Mouse (Mus musculus): ENCODE data around the gene Wdr37.
"Not testable (repeated sequence)": the region's sequence is repeated elsewhere in the genome, so short reads cannot be mapped to it uniquely, and the experiment has no call there.

The Wdr37 gene

GRCm38 (mm10) chr13:8871314-8871962 is at the start of gene Wdr37:
Gene Wdr37 (minus strand): TSS chr13:8871909.
- no peak for DNase-seq

GRCm38 (mm10) chr13:8913890-8914289 is 42.2 kb upstream of the Wdr37 start:
- not testable (repeated sequence) for DNase-seq

- DNase-seq, result not testable (repeated sequence)
Measured at GRCm38 (mm10) chr13:8905986-8906385, 34.3 kb upstream of the Wdr37 start.

GRCm38 (mm10) chr13:8888603-8889002 is 16.9 kb upstream of the Wdr37 start:
- DNase-seq, result peak; percentile 18

- DNase-seq, result no peak
Measured at GRCm38 (mm10) chr13:8886185-8886560, 14.5 kb upstream of the Wdr37 start.

- DNase-seq, result peak; percentile 99
Measured at GRCm38 (mm10) chr13:8885445-8886184, 13.9 kb upstream of the Wdr37 start, which contains the start of gene Idi1. Gene Idi1 (plus strand): TSS chr13:8885501.

- not testable (repeated sequence) for DNase-seq
Measured at GRCm38 (mm10) chr13:8883870-8884269, 12.2 kb upstream of the Wdr37 start.

- DNase-seq, result no peak
Measured at GRCm38 (mm10) chr13:8881611-8882010, 9.9 kb upstream of the Wdr37 start.

- no peak for DNase-seq
Measured at GRCm38 (mm10) chr13:8873776-8874175, 2.1 kb upstream of the Wdr37 start.

GRCm38 (mm10) chr13:8870510-8871313 is 997 bp downstream of the Wdr37 start:
- peak; percentile 93 for DNase-seq

- no peak for DNase-seq
Measured at GRCm38 (mm10) chr13:8870160-8870509, 1.6 kb downstream of the Wdr37 start.

- no peak for DNase-seq
Measured at GRCm38 (mm10) chr13:8869578-8870157, 2.0 kb downstream of the Wdr37 start.

GRCm38 (mm10) chr13:8866612-8867011 is 5.1 kb downstream of the Wdr37 start:
- DNase-seq, result no peak

GRCm38 (mm10) chr13:8864990-8865389 is 6.7 kb downstream of the Wdr37 start:
- no peak for DNase-seq

GRCm38 (mm10) chr13:8860861-8861260 is 10.8 kb downstream of the Wdr37 start:
- no peak for DNase-seq

- no peak for DNase-seq
Measured at GRCm38 (mm10) chr13:8858453-8858852, 13.3 kb downstream of the Wdr37 start.

GRCm38 (mm10) chr13:8854769-8855168 is 16.9 kb downstream of the Wdr37 start:
- no peak for DNase-seq

GRCm38 (mm10) chr13:8853424-8853823 is 18.3 kb downstream of the Wdr37 start:
- DNase-seq, result no peak

- no peak for DNase-seq
Measured at GRCm38 (mm10) chr13:8849311-8849710, 22.4 kb downstream of the Wdr37 start.

- DNase-seq, result no peak
Measured at GRCm38 (mm10) chr13:8847702-8848101, 24.0 kb downstream of the Wdr37 start.

GRCm38 (mm10) chr13:8842273-8842672 is 29.4 kb downstream of the Wdr37 start:
- no peak for DNase-seq

GRCm38 (mm10) chr13:8841846-8842245 is 29.9 kb downstream of the Wdr37 start:
- DNase-seq, result not testable (repeated sequence)

- no peak for DNase-seq
Measured at GRCm38 (mm10) chr13:8840941-8841340, 30.8 kb downstream of the Wdr37 start.
